ENCODE assay signal across 8 mouse cellular contexts in genomic region chr1:162477246-162478209, GRCm38 (mm10). TPM values are rescaled to one million over a fixed set of nuclear protein-coding genes. Genes with fewer than 3 reads are reported as not detected.
A peak's percentile ranks its signal among the peaks of the same experiment; 100 is the strongest.
DNase-seq lines count a peak whose midpoint lies in the region; ATAC-seq and TF ChIP-seq lines count a peak whose summit lies in the region.

Gene Dnm3, minus strand, starts transcription at chr1:162478034.

- no peaks in the 10 kb centered on the region for H3K9me3 ChIP-seq in hindbrain, embryonic 12.5 days (replicated peaks)
- no peaks in the 10 kb centered on the region for H3K9me3 ChIP-seq in lung, postnatal 0 days (ENCODE audit: low read length)

- H3K27ac ChIP-seq in hindbrain, embryonic 12.5 days, result peak within 1 kb of the TSS; percentile 81
- H3K27ac ChIP-seq in lung, postnatal 0 days (ENCODE audit: low read length), result no peak within 1 kb of the TSS

- H3K36me3 ChIP-seq in hindbrain, embryonic 12.5 days, result no peaks in the 10 kb centered on the region
- no peaks in the 10 kb centered on the region for H3K36me3 ChIP-seq in lung, postnatal 0 days (ENCODE audit: insufficient read depth, low read length)

- no peak for TF ChIP-seq EP300 in lung, postnatal 0 days (IDR thresholded peaks at IDR 0.05)

- H3K4me2 ChIP-seq in hindbrain, embryonic 12.5 days (replicated peaks), result peak within 1 kb of the TSS; percentile 92
- peak within 1 kb of the TSS; percentile 97 for H3K4me2 ChIP-seq in lung, postnatal 0 days (replicated peaks; ENCODE audit: low read depth, low read length)

- H3K27me3 ChIP-seq in hindbrain, embryonic 12.5 days, result 0 out of 2 replicates have a peak, but pooled peaks cover 7% of the 10 kb centered on the region
- H3K27me3 ChIP-seq in lung, postnatal 0 days (replicated peaks; ENCODE audit: insufficient read depth, low read length), result no peaks in the 10 kb centered on the region

- DNase-seq in R1 (ENCODE audit: low read depth, low spot score), result peak; percentile 88
- peak; percentile 94 to 95 for DNase-seq in cerebellum, postnatal 14 days
- peak; percentile 81 to 85 for DNase-seq in frontal cortex, postnatal 14 days (ENCODE audit: low spot score in 2 of 2)
- peak; percentile 79 to 87 for DNase-seq in layer of hippocampus, postnatal 10 days (ENCODE audit: low spot score in 2 of 2)
- DNase-seq in lung, postnatal 0 days (ENCODE audit: low spot score), result peak; percentile 96
- peak; percentile 89 for DNase-seq in retina, adult 2 months (ENCODE audit: low read depth, low spot score)
- peak; percentile 58 for DNase-seq in thymus, postnatal 4 days

- H3K4me3 ChIP-seq in hindbrain, embryonic 12.5 days, result peak within 1 kb of the TSS; percentile 69
- peak within 1 kb of the TSS; percentile 56 for H3K4me3 ChIP-seq in lung, postnatal 0 days (ENCODE audit: low read depth, low read length)

- ATAC-seq in hindbrain, embryonic 12.5 days (ENCODE audit: low FRiP score), result peak; percentile 99
- peak; percentile 99 for ATAC-seq in lung, postnatal 0 days

- TF ChIP-seq CTCF in lung, postnatal 0 days (IDR thresholded peaks at IDR 0.05), result peak; percentile 62

- WGBS in hindbrain, embryonic 12.5 days, result under 1% methylated on average over 56 of the region's 56 CpGs
- under 1% methylated on average over 49 of the region's 56 CpGs for WGBS in lung, postnatal 0 days

- H3K9ac ChIP-seq in hindbrain, embryonic 12.5 days, result peak within 1 kb of the TSS; percentile 82
- 0 out of 2 replicates have a peak within 1 kb of the TSS, but pooled peaks have one; percentile 36 for H3K9ac ChIP-seq in lung, postnatal 0 days (replicated peaks; ENCODE audit: low read depth)

- H3K4me1 ChIP-seq in hindbrain, embryonic 12.5 days, result peaks cover 7% of the 10 kb centered on the region; the same call in 1 of the 2 replicates
- H3K4me1 ChIP-seq in lung, postnatal 0 days (ENCODE audit: insufficient read depth, low read depth, low read length), result no peaks in the 10 kb centered on the region

RNA-seq across cellular contexts. Expression of gene Dnm3, which starts in this region (rescaled TPM):
- polyA plus RNA-seq in hindbrain, embryonic 12.5 days (2016; fragmentation: Nextera tagmentation; extraction: Ambion mirVana), result 25.7 and 28.5 TPM in 2 replicates
- 10 to 100 TPM; 65.9 to 73.9 TPM for total RNA-seq in layer of hippocampus, postnatal 10 days (2021)
- polyA plus RNA-seq in lung, postnatal 0 days (2015; fragmentation: Nextera tagmentation; extraction: Ambion mirVana), result 3.4 and 4.0 TPM in 2 replicates
